Mouse (Mus musculus): ENCODE measurements around the gene Atpaf1. TPM values are rescaled to one million over a fixed set of nuclear protein-coding genes. Genes with fewer than 3 reads are reported as not detected.

The Atpaf1 gene
- polyA plus RNA-seq, 1 experiment from 2014 or later = 73.0 TPM

DNA sequence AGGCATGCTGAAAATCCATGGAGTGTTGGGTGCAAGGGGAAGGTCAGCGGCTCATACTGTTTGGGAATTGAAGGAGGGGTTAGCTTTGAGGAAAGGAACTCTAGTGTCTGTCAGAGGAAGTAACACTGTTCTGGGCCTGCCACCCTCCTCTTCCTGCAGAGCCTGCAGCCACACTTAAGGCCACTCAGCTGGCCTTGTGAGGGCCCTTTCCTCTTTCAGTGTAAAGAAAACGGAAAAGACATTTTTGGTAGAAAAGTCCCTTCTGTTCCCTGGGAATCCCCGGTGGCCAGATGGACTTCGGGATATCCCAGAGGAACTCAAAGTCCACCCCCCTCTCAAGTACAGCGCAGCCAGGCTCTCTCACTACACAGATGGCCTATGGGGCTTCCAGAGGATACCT, 45.9 kb downstream of the Atpaf1 start:
- ATAC-seq (replicated peaks; ENCODE audit: low FRiP score, low TSS enrichment, low read depth) = no peak
- H3K27ac ChIP-seq (ENCODE audit: low read depth) = no peak overlapping the region
- no peaks in the 10 kb centered on the region for H3K27me3 ChIP-seq (replicated peaks; ENCODE audit: control insufficient read depth, insufficient read depth, low read length)
- H3K4me3 ChIP-seq (ENCODE audit: low read depth, low read length) = no peak overlapping the region
- no peak for DNase-seq (ENCODE audit: low spot score)
- 81% methylated on average over 5 of the region's 5 CpGs for WGBS
- H3K36me3 ChIP-seq (ENCODE audit: control insufficient read depth, insufficient read depth, low read length) = peaks cover 25% of the 10 kb centered on the region
- H3K9ac ChIP-seq (ENCODE audit: low read length) = no peak overlapping the region
- H3K4me1 ChIP-seq (replicated peaks; ENCODE audit: control insufficient read depth, insufficient read depth, low read length) = no peaks in the 10 kb centered on the region; the same call in 1 of the 2 replicates
- no peaks in the 10 kb centered on the region for H3K9me3 ChIP-seq (ENCODE audit: control insufficient read depth, low read length)
- H3K4me2 ChIP-seq (ENCODE audit: low read length) = no peak overlapping the region

GRCm38 (mm10) chr4:115831221-115831620, 46.6 kb downstream of the Atpaf1 start:
- no peak for DNase-seq (ENCODE audit: low spot score)
- peaks cover 25% of the 10 kb centered on the region for H3K36me3 ChIP-seq (ENCODE audit: control insufficient read depth, insufficient read depth, low read length)
- no peak overlapping the region for H3K4me2 ChIP-seq (ENCODE audit: low read length)
- WGBS = 94% methylated on average over 22 of the region's 22 CpGs
- H3K9me3 ChIP-seq (ENCODE audit: control insufficient read depth, low read length) = no peaks in the 10 kb centered on the region
- H3K9ac ChIP-seq (ENCODE audit: low read length) = no peak overlapping the region
- H3K4me3 ChIP-seq (ENCODE audit: low read depth, low read length) = no peak overlapping the region
- H3K27me3 ChIP-seq (replicated peaks; ENCODE audit: control insufficient read depth, insufficient read depth, low read length) = no peaks in the 10 kb centered on the region
- no peaks in the 10 kb centered on the region; the same call in 1 of the 2 replicates for H3K4me1 ChIP-seq (replicated peaks; ENCODE audit: control insufficient read depth, insufficient read depth, low read length)
- no peak for ATAC-seq (replicated peaks; ENCODE audit: low FRiP score, low TSS enrichment, low read depth)
- no peak overlapping the region for H3K27ac ChIP-seq (ENCODE audit: low read depth)

- no peak overlapping the region for H3K4me3 ChIP-seq (ENCODE audit: low read depth, low read length)
- no peak for ATAC-seq (replicated peaks; ENCODE audit: low FRiP score, low TSS enrichment, low read depth)
- 61% methylated on average over 2 of the region's 2 CpGs for WGBS
- no peak overlapping the region for H3K9ac ChIP-seq (ENCODE audit: low read length)
- H3K36me3 ChIP-seq (ENCODE audit: control insufficient read depth, insufficient read depth, low read length) = peaks cover 25% of the 10 kb centered on the region
- no peak for DNase-seq (ENCODE audit: low spot score)
- no peaks in the 10 kb centered on the region; the same call in 1 of the 2 replicates for H3K4me1 ChIP-seq (replicated peaks; ENCODE audit: control insufficient read depth, insufficient read depth, low read length)
- no peaks in the 10 kb centered on the region for H3K9me3 ChIP-seq (ENCODE audit: control insufficient read depth, low read length)
- H3K4me2 ChIP-seq (ENCODE audit: low read length) = no peak overlapping the region
- no peaks in the 10 kb centered on the region for H3K27me3 ChIP-seq (replicated peaks; ENCODE audit: control insufficient read depth, insufficient read depth, low read length)
- no peak overlapping the region for H3K27ac ChIP-seq (ENCODE audit: low read depth)
These were observed 47.4 kb downstream of the Atpaf1 start for GRCm38 (mm10) chr4:115832040-115832439.

- no peak overlapping the region for H3K4me2 ChIP-seq (ENCODE audit: low read length)
- H3K36me3 ChIP-seq (ENCODE audit: control insufficient read depth, insufficient read depth, low read length) = peaks cover 25% of the 10 kb centered on the region
- H3K9ac ChIP-seq (ENCODE audit: low read length) = no peak overlapping the region
- DNase-seq (ENCODE audit: low spot score) (no peak), ATAC-seq (replicated peaks; ENCODE audit: low FRiP score, low TSS enrichment, low read depth) (no peak)
- WGBS = 66% methylated on average over 2 of the region's 2 CpGs
- peaks cover 9% of the 10 kb centered on the region; the same call in 1 of the 2 replicates for H3K4me1 ChIP-seq (replicated peaks; ENCODE audit: control insufficient read depth, insufficient read depth, low read length)
- no peaks in the 10 kb centered on the region for H3K27me3 ChIP-seq (replicated peaks; ENCODE audit: control insufficient read depth, insufficient read depth, low read length)
- no peak overlapping the region for H3K4me3 ChIP-seq (ENCODE audit: low read depth, low read length)
- H3K9me3 ChIP-seq (ENCODE audit: control insufficient read depth, low read length) = no peaks in the 10 kb centered on the region
- H3K27ac ChIP-seq (ENCODE audit: low read depth) = no peak overlapping the region
These were observed 51.0 kb downstream of the Atpaf1 start for GRCm38 (mm10) chr4:115835576-115835975.

- Histone ChIP-seq H3K36me3 (ENCODE audit: control insufficient read depth, insufficient read depth, low read length) (peaks cover 9% of the 10 kb centered on the region), H3K4me3 (ENCODE audit: low read depth, low read length) (no peak overlapping the region), H3K9ac (ENCODE audit: low read length) (no peak overlapping the region), H3K4me2 (ENCODE audit: low read length) (peak overlapping the region; percentile 78; the same call in 1 of the 2 replicates), H3K27ac (ENCODE audit: low read depth) (no peak overlapping the region), H3K4me1 (replicated peaks; ENCODE audit: control insufficient read depth, insufficient read depth, low read length) (peaks cover 9% of the 10 kb centered on the region; the same call in 1 of the 2 replicates), H3K9me3 (ENCODE audit: control insufficient read depth, low read length) (no peaks in the 10 kb centered on the region), H3K27me3 (replicated peaks; ENCODE audit: control insufficient read depth, insufficient read depth, low read length) (no peaks in the 10 kb centered on the region)
- WGBS = 60% methylated on average over 4 of the region's 4 CpGs
- DNase-seq (ENCODE audit: low spot score) (no peak), ATAC-seq (replicated peaks; ENCODE audit: low FRiP score, low TSS enrichment, low read depth) (no peak)
These were observed 53.6 kb downstream of the Atpaf1 start for GRCm38 (mm10) chr4:115838196-115838595.

- Histone ChIP-seq H3K9ac (ENCODE audit: low read length) (peak within 1 kb of the TSS; percentile 65), H3K36me3 (ENCODE audit: control insufficient read depth, insufficient read depth, low read length) (peaks cover 4% of the 10 kb centered on the region; the same call in 1 of the 2 replicates), H3K9me3 (ENCODE audit: control insufficient read depth, low read length) (no peaks in the 10 kb centered on the region), H3K27me3 (replicated peaks; ENCODE audit: control insufficient read depth, insufficient read depth, low read length) (no peaks in the 10 kb centered on the region), H3K4me3 (ENCODE audit: low read depth, low read length) (peak within 1 kb of the TSS; percentile 71), H3K27ac (ENCODE audit: low read depth) (peak within 1 kb of the TSS; percentile 27; the same call in 1 of the 2 replicates), H3K4me1 (replicated peaks; ENCODE audit: control insufficient read depth, insufficient read depth, low read length) (peaks cover 9% of the 10 kb centered on the region; the same call in 1 of the 2 replicates), H3K4me2 (ENCODE audit: low read length) (peak within 1 kb of the TSS; percentile 78)
- DNase-seq (ENCODE audit: low spot score) = peak; percentile 96
- ATAC-seq (replicated peaks; ENCODE audit: low FRiP score, low TSS enrichment, low read depth) = peak; percentile 94
- WGBS = 2% methylated on average over 51 of the region's 51 CpGs
These were observed 54.4 kb downstream of the Atpaf1 start, which contains the start of gene Mknk1 for GRCm38 (mm10) chr4:115838696-115839641. Gene Mknk1 (plus strand): TSS chr4:115839198.

- no peak for DNase-seq (ENCODE audit: low spot score)
- H3K4me3 ChIP-seq (ENCODE audit: low read depth, low read length) = peak overlapping the region; percentile 71
These were observed 55.3 kb downstream of the Atpaf1 start for GRCm38 (mm10) chr4:115839956-115840355.

GRCm38 (mm10) chr4:115840842-115841241, 56.2 kb downstream of the Atpaf1 start:
- H3K4me3 ChIP-seq (ENCODE audit: low read depth, low read length) = no peak overlapping the region
- H3K36me3 ChIP-seq (ENCODE audit: control insufficient read depth, insufficient read depth, low read length) = no peaks in the 10 kb centered on the region
- ATAC-seq (replicated peaks; ENCODE audit: low FRiP score, low TSS enrichment, low read depth) = no peak
- H3K27ac ChIP-seq (ENCODE audit: low read depth) = no peak overlapping the region
- no peak for DNase-seq (ENCODE audit: low spot score)
- H3K4me2 ChIP-seq (ENCODE audit: low read length) = no peak overlapping the region
- H3K9ac ChIP-seq (ENCODE audit: low read length) = no peak overlapping the region
- no peaks in the 10 kb centered on the region for H3K27me3 ChIP-seq (replicated peaks; ENCODE audit: control insufficient read depth, insufficient read depth, low read length)
- H3K9me3 ChIP-seq (ENCODE audit: control insufficient read depth, low read length) = no peaks in the 10 kb centered on the region
- H3K4me1 ChIP-seq (replicated peaks; ENCODE audit: control insufficient read depth, insufficient read depth, low read length) = peaks cover 9% of the 10 kb centered on the region; the same call in 1 of the 2 replicates
- WGBS = 92% methylated on average over 4 of the region's 4 CpGs

More at GRCm38 (mm10) chr4:115839956-115840355, 55.3 kb downstream of the Atpaf1 start:
- ATAC-seq (replicated peaks; ENCODE audit: low FRiP score, low TSS enrichment, low read depth) = no peak
- 42% methylated on average over 4 of the region's 4 CpGs for WGBS
- no peaks in the 10 kb centered on the region for H3K36me3 ChIP-seq (ENCODE audit: control insufficient read depth, insufficient read depth, low read length)
- no peak overlapping the region for H3K27ac ChIP-seq (ENCODE audit: low read depth)
- H3K27me3 ChIP-seq (replicated peaks; ENCODE audit: control insufficient read depth, insufficient read depth, low read length) = no peaks in the 10 kb centered on the region
- peak overlapping the region; percentile 78 for H3K4me2 ChIP-seq (ENCODE audit: low read length)
- H3K9ac ChIP-seq (ENCODE audit: low read length) = no peak overlapping the region
- H3K4me1 ChIP-seq (replicated peaks; ENCODE audit: control insufficient read depth, insufficient read depth, low read length) = peaks cover 9% of the 10 kb centered on the region; the same call in 1 of the 2 replicates
- no peaks in the 10 kb centered on the region for H3K9me3 ChIP-seq (ENCODE audit: control insufficient read depth, low read length)
